Mouse (Mus musculus): ENCODE results near the gene Slc9b1. TPM values are rescaled to one million over a fixed set of nuclear protein-coding genes. Genes with fewer than 3 reads are reported as not detected.

The Slc9b1 gene
- total and polyA plus RNA-seq, 3 experiments = 0.14 TPM; not detected in 2

DNA sequence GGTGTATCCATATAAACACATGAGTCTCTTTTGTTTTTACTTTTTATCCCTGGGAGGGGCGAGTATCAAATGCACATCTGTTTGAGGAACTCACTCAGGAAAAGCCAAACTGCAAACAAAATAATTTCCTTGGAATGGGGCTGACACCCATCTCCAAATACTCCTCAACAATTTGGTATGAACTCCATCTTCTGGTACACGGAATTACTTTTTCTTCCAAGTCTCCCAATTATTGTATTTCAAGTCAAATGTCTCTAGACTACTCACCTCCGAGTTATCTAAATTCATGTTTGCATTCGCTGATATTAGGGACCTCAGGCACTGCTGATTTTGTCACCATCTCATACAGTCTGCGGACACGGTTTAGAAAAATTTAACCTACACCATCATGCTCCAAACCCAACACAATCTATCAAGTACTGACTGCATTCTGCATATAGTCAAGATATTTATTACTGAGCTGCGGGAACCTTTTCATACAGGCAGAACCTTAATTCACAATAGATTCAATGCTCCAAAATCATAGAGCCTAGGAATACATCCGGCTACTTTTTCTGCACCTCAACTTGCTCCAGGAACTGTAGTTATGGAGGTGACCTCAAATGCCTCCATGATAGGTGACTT, 74.5 kb downstream of the Slc9b1 start (continued):
- TF ChIP-seq ZC3H11A (IDR thresholded peaks at IDR 0.05; ENCODE audit: low read depth, low read length) = no peak
- TF ChIP-seq TBP (IDR thresholded peaks at IDR 0.05; ENCODE audit: low read depth, low read length) = no peak
- TF ChIP-seq EP300 (IDR thresholded peaks at IDR 0.05; ENCODE audit: low read depth in 1 of 2, low read length in 2 of 2) = peak; percentile 20 to 43; a peak in 1 of 4 replicates

DNA sequence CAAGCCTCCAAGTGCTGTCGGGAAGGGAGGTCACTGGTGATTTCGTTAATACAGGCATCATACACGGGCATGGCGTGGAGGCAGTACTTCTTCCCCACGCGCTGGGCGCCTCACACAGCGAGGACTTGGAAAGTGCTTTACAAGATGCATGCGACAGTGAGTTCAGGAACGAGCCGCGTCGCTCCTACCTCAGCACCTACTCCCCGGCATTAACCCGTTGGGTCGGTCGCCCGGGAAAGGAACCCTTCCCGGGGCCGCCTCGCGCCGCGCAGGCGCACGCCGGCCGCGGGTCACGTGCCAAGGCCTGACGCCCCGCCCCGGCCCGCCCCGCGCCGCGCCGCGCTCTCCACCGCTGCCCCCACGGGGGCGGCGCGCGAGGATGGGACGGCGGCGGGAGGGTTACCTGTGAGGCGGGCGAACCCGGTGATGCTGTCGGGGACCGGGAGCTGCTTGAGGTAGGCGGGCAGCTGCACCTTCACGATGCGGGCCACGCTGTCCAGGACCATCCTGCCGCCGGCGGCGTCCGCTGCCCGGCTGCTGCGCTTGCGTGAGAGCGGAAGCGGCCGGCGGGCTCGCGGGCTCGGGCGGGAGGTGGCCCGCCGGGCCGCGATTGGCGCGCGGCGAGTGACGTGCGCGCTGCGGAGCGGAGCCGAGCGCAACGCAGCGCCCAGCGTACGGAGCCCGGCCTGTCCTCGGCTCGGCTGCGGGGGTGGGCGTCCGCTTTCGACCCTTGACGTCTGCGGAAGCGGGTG, 75.2 kb downstream of the Slc9b1 start:
- Histone ChIP-seq H3K27me3 (ENCODE audit: control insufficient read depth in 1 of 2, insufficient read depth in 2 of 2, low read length in 2 of 2) (no peaks in the 10 kb centered on the region), H3K9me3 (replicated peaks; ENCODE audit: insufficient read depth, low read length) (no peaks in the 10 kb centered on the region), H3K9ac (ENCODE audit: control insufficient read depth, low read depth, low read length, poor library complexity, severe bottlenecking) (peak overlapping the region; percentile 93), H3K79me2 (ENCODE audit: control insufficient read depth, insufficient read depth, low read length, poor library complexity) (peaks cover 44% of the 10 kb centered on the region), H3K4me1 (ENCODE audit: control insufficient read depth in 1 of 2, insufficient read depth in 2 of 2, low read length in 2 of 2) (peaks cover 6 to 16% of the 10 kb centered on the region in 2 experiments), H3K36me3 (ENCODE audit: control insufficient read depth in 1 of 2, insufficient read depth in 2 of 2, low read length in 2 of 2) (peaks cover 0 to 26% of the 10 kb centered on the region in 2 experiments; a peak in 3 of 4 replicates), H3K4me3 (ENCODE audit: control insufficient read depth in 1 of 2, insufficient read depth in 1 of 2, low read depth in 2 of 2, low read length in 2 of 2) (peak overlapping the region; percentile 89 to 94), H3K27ac (ENCODE audit: control insufficient read depth, low read depth, low read length) (peak overlapping the region; percentile 95)
- peak; percentile 91 for DNase-seq (ENCODE audit: low read depth, low spot score)
- TF ChIP-seq TAL1 (IDR thresholded peaks at IDR 0.05; ENCODE audit: low read length) = no peak
- TF ChIP-seq CTCF (IDR thresholded peaks at IDR 0.05 in 2 of 3, conservative IDR thresholded peaks at IDR 0.05 in 1 of 3; ENCODE audit: control insufficient read depth in 1 of 3, insufficient read depth in 1 of 3, low read depth in 2 of 3, low read length in 3 of 3, poor library complexity in 1 of 3, severe bottlenecking in 1 of 3) = no peak
- peak; percentile 56 for TF ChIP-seq MAX (IDR thresholded peaks at IDR 0.05; ENCODE audit: low read length)
- no peak for TF ChIP-seq ZC3H11A (IDR thresholded peaks at IDR 0.05; ENCODE audit: low read depth, low read length)
- TF ChIP-seq NRF1 (IDR thresholded peaks at IDR 0.05; ENCODE audit: insufficient read depth, low read depth, low read length, poor library complexity, severe bottlenecking) = peak; percentile 79
- TF ChIP-seq POLR2AphosphoS2 (IDR thresholded peaks at IDR 0.05; ENCODE audit: low read length) = peak; percentile 65; the same call in 1 of the 2 replicates
- no peak for TF ChIP-seq GATA1 (IDR thresholded peaks at IDR 0.05; ENCODE audit: low read depth, low read length)
- TF ChIP-seq HCFC1 (IDR thresholded peaks at IDR 0.05; ENCODE audit: low read depth, low read length) = peak; percentile 66; the same call in 1 of the 2 replicates
- no peak for TF ChIP-seq RAD21 (IDR thresholded peaks at IDR 0.05; ENCODE audit: low read depth, low read length)
- TF ChIP-seq MAZ (IDR thresholded peaks at IDR 0.05; ENCODE audit: low read depth, low read length) = no peak; the same call in 1 of the 2 replicates
- no peak for TF ChIP-seq ZNF384 (IDR thresholded peaks at IDR 0.05; ENCODE audit: low read depth, low read length)
- no peak for TF ChIP-seq SMC3 (IDR thresholded peaks at IDR 0.05; ENCODE audit: low read depth, low read length)
- TF ChIP-seq BHLHE40 (IDR thresholded peaks at IDR 0.05; ENCODE audit: borderline replicate concordance, low read depth, low read length) = peak; percentile 82
- TF ChIP-seq NELFE (IDR thresholded peaks at IDR 0.05; ENCODE audit: low read depth, low read length) = peak; percentile 88
- no peak for TF ChIP-seq KAT2A (conservative IDR thresholded peaks at IDR 0.05; ENCODE audit: low read depth, low read length)
- TF ChIP-seq SIN3A (IDR thresholded peaks at IDR 0.05; ENCODE audit: low read length) = 0 out of 2 replicates have a peak, but pooled peaks have one; percentile 45
- TF ChIP-seq TCF12 (IDR thresholded peaks at IDR 0.05; ENCODE audit: low read depth, low read length) = peak; percentile 36; the same call in 1 of the 2 replicates
- TF ChIP-seq RCOR1 (IDR thresholded peaks at IDR 0.05; ENCODE audit: low read depth, low read length) = no peak
- TF ChIP-seq ETS1 (IDR thresholded peaks at IDR 0.05; ENCODE audit: low read depth, low read length) = no peak; the same call in 1 of the 2 replicates
- TF ChIP-seq TBP (IDR thresholded peaks at IDR 0.05; ENCODE audit: low read depth, low read length) = peak; percentile 85
- no peak; a peak in 1 of 4 replicates for TF ChIP-seq EP300 (IDR thresholded peaks at IDR 0.05; ENCODE audit: low read depth in 1 of 2, low read length in 2 of 2)
- no peak; the same call in 1 of the 2 replicates for TF ChIP-seq MYC (IDR thresholded peaks at IDR 0.05; ENCODE audit: low read depth, low read length)
- TF ChIP-seq ZMIZ1 (IDR thresholded peaks at IDR 0.05; ENCODE audit: low read depth, low read length) = no peak; the same call in none of the 2 replicates
- TF ChIP-seq USF1 (IDR thresholded peaks at IDR 0.05; ENCODE audit: low read depth, low read length) = peak; percentile 93
- TF ChIP-seq POLR2AphosphoS5 (IDR thresholded peaks at IDR 0.05; ENCODE audit: borderline replicate concordance, low read depth, low read length) = peak; percentile 91
- TF ChIP-seq MEF2A (IDR thresholded peaks at IDR 0.05; ENCODE audit: extremely low read depth, insufficient replicate concordance, low read depth, low read length, poor library complexity, severe bottlenecking) = no peak
- TF ChIP-seq MAFK (IDR thresholded peaks at IDR 0.05; ENCODE audit: borderline replicate concordance, low read depth, low read length) = no peak
- peak; percentile 26 to 53; a peak in 1 of 4 replicates for TF ChIP-seq USF2 (IDR thresholded peaks at IDR 0.05; ENCODE audit: borderline replicate concordance in 1 of 2, insufficient read depth in 1 of 2, low read depth in 1 of 2, low read length in 2 of 2)
- TF ChIP-seq ELF1 (IDR thresholded peaks at IDR 0.05; ENCODE audit: low read depth, low read length) = no peak
- TF ChIP-seq MYB (IDR thresholded peaks at IDR 0.05; ENCODE audit: low read depth, low read length) = no peak; the same call in 1 of the 2 replicates
- TF ChIP-seq ZKSCAN1 (IDR thresholded peaks at IDR 0.05; ENCODE audit: low read depth, low read length) = no peak
